Mouse (Mus musculus) embryonic fibroblast, embryonic 13.5 days (primary cell): ENCODE measurements around the gene Rfc4. TPM values are rescaled to one million over a fixed set of nuclear protein-coding genes. Genes with fewer than 3 reads are reported as not detected.
A peak's percentile ranks its signal among the peaks of the same experiment; 100 is the strongest.

Experiments used
- H3K27ac ChIP-seq: 2 replicates; pipeline ENCODE4 v1.5.1; 2012; ENCODE audit warnings: low read length, control low read depth, inconsistent platforms; ENCODE audit not compliant: insufficient read depth
- H3K4me1 ChIP-seq: 2 replicates; pipeline ENCODE4 v1.6.1; 2011; ENCODE audit warnings: low read length; ENCODE audit not compliant: control insufficient read depth, insufficient read depth
- H3K4me3 ChIP-seq: 2 replicates; pipeline ENCODE4 v1.5.1; 2011; ENCODE audit warnings: mild to moderate bottlenecking, control low read depth, low read length; ENCODE audit not compliant: insufficient read depth
- CTCF ChIP-seq: IDR thresholded peaks from 2 replicates; pipeline ENCODE4 v1.5.1; 2011; ENCODE audit warnings: mild to moderate bottlenecking, control low read depth, low read length, moderate library complexity, borderline replicate concordance; ENCODE audit not compliant: insufficient read depth
- POLR2A ChIP-seq: IDR thresholded peaks from 2 replicates; pipeline ENCODE4 v1.6.1; 2011; ENCODE audit warnings: low read depth, mild to moderate bottlenecking, control low read depth, low read length, moderate library complexity
- polyA plus RNA-seq: library from polyadenylated mRNA; stranded (reverse); fragments of >200 nt; gene quantifications from 2 replicates; pipeline ENCODE4 v1.2.4, GENCODE M21; 2011; ENCODE audit warnings: low read depth; ENCODE audit not compliant: missing spikeins, insufficient read length

Rfc4 gene
- polyA plus RNA-seq, 1 experiment: 22.3 TPM

DNA sequence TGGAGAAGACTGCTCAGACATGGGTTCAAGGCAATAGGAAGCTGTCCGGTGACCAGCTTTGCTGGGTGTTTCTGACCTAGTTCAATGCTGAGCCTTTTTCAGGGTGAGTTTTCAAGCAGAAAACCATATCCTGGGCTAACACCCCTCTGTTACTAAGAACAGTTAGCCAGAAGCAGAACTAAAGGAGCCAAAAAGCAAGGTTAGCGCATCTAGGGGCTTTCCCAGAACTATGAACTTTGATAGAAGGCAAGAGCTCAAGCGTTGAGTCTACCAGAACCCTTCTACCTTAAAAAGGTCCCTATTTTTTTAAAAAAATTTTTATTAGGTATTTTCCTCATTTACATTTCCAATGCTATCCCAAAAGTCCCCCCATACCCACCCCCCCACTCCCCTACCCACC, 13.4 kb upstream of the Rfc4 start:
- Histone ChIP-seq H3K4me1 (no peaks in the 10 kb centered on the region; the same call in none of the 2 replicates), H3K27ac (no peak overlapping the region), H3K4me3 (no peak overlapping the region)
- TF ChIP-seq CTCF (no peak), POLR2A (no peak)

DNA sequence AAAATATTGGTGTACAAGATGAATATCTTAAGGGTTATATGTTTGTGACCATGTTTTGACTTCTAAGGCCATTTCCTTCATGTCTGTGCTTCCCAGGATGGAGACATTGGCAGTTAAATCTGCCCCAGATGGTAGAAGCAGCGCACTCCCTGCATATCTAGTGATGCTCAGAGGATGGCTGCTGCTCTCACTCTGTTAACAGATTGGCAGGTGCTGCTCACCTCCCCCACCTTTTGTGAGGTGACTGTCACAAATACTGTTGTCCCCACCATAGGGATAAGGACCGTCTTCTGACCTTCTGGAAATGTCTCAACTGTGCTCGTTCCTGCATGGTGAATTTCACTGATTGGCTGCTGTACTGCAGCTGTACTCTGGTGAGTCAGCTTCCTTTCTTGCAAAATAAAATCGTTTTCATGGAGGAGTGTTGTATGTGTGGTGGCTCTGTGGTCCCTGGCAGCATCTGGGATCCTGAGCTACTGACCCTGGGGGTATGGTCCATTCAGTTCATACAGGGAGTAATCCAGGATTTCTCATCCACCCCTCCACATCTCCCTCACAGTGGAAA, 9.0 kb upstream of the Rfc4 start:
- TF ChIP-seq POLR2A (no peak), CTCF (no peak)
- Histone ChIP-seq H3K4me3 (no peak overlapping the region), H3K4me1 (no peaks in the 10 kb centered on the region; the same call in none of the 2 replicates), H3K27ac (0 out of 2 replicates have a peak overlapping the region, but pooled peaks have one; percentile 20)

DNA sequence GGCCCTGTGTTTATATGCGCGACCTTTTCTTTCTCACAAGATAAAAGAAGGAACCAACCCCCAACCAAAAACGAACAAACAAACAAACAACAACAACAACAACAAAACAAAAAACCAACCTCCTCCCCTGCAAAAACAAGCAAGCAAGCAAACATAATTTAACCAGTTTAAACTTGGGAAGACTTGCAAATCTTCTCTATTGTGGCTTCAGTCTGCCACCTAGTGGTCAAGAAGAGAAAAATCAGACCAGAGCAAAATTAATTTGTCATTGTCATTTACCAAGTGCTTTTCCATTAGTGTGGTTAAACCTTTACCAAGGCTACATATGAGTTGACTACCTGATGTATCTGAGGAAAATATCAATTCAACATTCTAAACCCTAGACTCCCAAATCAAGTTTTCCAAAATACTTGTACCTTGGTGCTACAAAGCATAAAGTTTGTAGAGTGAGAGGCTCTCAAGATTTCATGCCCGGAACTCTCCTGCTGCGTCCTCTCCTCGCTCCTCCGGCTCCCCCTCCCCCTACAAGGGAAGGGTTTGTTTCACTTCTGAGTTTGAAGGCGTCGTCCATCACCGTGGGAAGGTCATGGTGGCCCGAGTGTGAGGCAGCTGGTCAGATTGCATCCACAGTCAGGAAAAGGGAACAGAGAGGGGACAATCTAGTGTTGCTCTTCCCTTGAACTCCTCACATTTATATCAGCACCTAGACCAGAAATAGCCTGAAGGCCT, 8.0 kb upstream of the Rfc4 start:
- H3K4me1 ChIP-seq: no peaks in the 10 kb centered on the region; the same call in none of the 2 replicates
- TF ChIP-seq CTCF (no peak), POLR2A (no peak)
- no peak overlapping the region for H3K4me3 ChIP-seq
- no peak overlapping the region for H3K27ac ChIP-seq

DNA sequence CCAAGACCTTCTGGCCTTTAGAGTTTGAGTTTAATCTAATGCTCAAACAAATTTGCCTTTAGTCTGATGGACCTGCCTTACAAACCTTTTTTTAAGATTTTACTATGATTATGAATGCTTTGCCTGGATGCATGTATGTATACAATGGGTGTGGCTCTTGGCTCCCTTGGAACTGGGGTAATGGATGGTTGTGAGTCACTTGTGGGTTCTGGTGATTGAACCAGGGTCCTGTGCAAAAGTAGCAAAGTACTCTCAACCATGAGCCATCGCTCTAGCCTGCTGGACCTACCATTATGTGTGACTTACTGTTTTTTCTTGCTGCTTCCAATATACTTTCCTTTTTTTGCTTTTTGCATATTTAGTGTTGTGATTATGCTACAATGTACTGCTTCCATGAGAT, 4.8 kb upstream of the Rfc4 start:
- TF ChIP-seq POLR2A: no peak
- TF ChIP-seq CTCF: no peak
- peaks cover 3% of the 10 kb centered on the region for H3K4me1 ChIP-seq
- no peak overlapping the region for H3K4me3 ChIP-seq
- H3K27ac ChIP-seq: no peak overlapping the region

DNA sequence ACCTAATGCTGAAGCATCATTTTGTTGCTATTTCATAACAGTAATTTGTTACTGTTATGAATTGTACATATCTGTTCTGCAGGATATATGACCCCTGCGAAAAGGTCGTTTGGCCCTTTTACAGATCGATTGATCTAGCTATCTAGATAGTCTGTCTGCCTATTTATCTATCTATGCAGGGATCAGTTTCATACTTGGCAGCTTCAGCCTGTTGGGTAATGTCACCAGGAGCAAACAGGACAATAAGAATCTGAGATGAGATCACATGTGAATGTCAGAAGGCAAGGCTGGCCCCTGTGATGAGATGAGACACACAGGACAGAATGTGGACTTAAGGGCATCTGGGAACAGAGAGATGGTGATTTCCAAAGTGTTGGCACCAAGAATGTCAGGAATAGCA, 2.8 kb upstream of the Rfc4 start:
- Histone ChIP-seq H3K4me3 (no peak overlapping the region), H3K4me1 (peaks cover 7% of the 10 kb centered on the region; the same call in 1 of the 2 replicates), H3K27ac (no peak overlapping the region)
- TF ChIP-seq POLR2A (peak; percentile 17; the same call in 1 of the 2 replicates), CTCF (no peak)

DNA sequence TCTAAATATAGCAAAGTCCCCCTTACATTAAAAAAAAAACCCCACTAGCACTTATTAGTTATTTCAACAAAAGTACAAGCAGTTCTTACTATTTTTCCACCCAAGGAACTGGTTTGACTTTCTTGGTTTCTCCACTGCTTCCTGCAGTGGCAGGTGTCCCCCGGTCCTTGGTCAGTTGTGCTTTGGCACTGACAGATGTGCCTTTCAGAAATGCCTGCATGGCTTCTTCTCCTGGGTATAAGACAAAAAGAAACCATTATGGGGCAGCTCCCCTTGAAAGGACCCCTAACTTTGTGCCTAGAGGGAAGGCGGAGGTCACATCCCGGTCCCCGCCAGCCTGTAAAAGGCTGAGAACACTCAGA, 245 bp downstream of the Rfc4 start:
- TF ChIP-seq POLR2A (no peak), CTCF (no peak)
- Histone ChIP-seq H3K4me3 (peak overlapping the region; percentile 74), H3K4me1 (peaks cover 7% of the 10 kb centered on the region; the same call in 1 of the 2 replicates), H3K27ac (no peak overlapping the region)

DNA sequence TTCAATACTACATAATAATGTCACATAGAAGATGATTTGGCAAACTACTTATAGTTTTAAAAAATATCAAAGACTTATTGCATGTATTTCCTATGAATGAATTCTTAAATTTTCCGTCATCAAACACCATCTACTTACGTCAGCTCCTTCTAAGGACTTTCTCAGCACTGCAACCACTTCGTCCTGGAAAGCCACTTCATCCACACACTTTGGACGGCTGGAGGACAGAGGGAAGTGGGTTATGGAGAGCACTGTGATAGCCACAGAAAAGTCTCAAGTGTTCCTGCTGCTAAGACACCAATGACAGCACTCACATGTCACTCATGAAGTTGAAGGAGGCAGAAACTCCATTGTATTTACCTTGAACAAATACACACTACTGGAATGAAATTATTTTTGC, 3.1 kb downstream of the Rfc4 start:
- no peak overlapping the region for H3K27ac ChIP-seq
- TF ChIP-seq POLR2A (no peak), CTCF (no peak)
- H3K4me3 ChIP-seq: no peak overlapping the region
- H3K4me1 ChIP-seq: peaks cover 7% of the 10 kb centered on the region; the same call in 1 of the 2 replicates

DNA sequence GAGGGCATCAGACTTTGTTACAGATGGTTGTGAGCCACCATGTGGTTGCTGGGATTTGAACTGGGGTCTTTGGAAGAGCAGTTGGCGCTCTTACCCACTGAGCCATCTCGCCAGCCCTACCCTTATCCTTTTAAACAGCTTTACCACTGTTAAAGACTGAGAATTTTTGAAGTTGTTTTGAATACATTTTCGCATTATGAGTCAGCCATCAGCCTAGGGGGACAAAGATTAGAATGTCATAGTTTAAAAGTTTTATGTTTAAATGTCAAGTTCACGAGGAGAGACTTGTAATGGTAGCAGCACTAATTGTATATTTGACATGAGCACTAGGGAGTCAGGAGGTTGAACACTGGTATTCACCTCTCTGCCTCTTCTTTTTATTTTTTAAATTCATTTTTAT, 4.4 kb downstream of the Rfc4 start:
- no peak for TF ChIP-seq CTCF
- TF ChIP-seq POLR2A: no peak
- no peak overlapping the region for H3K27ac ChIP-seq
- H3K4me3 ChIP-seq: no peak overlapping the region
- H3K4me1 ChIP-seq: 0 out of 2 replicates have a peak, but pooled peaks cover 4% of the 10 kb centered on the region

DNA sequence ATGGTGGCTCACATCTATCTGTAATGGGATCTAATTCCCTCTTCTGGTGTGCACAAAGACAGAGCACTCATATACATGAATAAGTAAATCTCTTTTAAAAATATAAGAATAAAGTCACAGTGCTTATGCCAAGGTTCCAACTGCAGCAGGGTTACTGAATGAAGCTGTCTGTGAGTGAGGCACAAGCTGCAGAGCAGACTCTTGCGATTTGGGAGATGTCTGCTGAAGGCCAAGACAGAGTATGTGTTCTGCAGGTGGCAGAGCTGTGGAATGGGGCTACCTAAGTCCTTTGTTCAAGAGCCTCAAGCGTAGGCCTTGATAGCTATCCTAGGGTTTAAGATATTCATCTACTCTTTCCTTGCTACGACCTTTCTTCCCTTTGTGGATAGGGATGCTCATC, 5.1 kb downstream of the Rfc4 start:
- no peak overlapping the region for H3K4me3 ChIP-seq
- TF ChIP-seq POLR2A (no peak), CTCF (no peak)
- H3K4me1 ChIP-seq: 0 out of 2 replicates have a peak, but pooled peaks cover 4% of the 10 kb centered on the region
- H3K27ac ChIP-seq: no peak overlapping the region

DNA sequence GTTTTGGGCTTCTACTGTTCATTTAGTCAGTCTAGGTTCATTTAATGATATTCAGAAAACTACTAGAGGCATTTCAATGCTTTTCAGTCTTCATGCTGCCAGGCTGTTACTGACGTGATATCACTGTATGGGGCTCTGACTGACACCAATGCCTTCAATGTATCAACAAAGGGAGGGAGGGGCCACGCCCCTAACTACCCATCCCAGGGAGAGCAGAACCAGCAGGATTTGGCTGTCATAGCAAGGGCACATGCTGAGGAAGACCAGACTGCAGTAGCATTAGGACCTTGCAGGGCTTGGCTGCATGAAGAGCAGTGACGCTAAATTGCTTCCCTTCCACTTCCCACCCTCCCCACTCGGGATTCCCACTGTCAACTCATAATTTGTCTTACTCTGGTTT, 10.4 kb downstream of the Rfc4 start:
- H3K4me1 ChIP-seq: no peaks in the 10 kb centered on the region

More for the DNA sequence above, 10.4 kb downstream of the Rfc4 start:
- no peak overlapping the region for H3K27ac ChIP-seq
- no peak overlapping the region for H3K4me3 ChIP-seq
- TF ChIP-seq CTCF (no peak), POLR2A (no peak)
